Mouse (Mus musculus) midbrain, embryonic 13.5 days (tissue): Measurements from ENCODE around the gene Aunip. TPM values are rescaled to one million over a fixed set of nuclear protein-coding genes. Genes with fewer than 3 reads are reported as not detected.
"Not testable (repeated sequence)": the region's sequence is repeated elsewhere in the genome, so short reads cannot be mapped to it uniquely, and the experiment has no call there.

Experiments
- ATAC-seq: fragments of 200-750 bp; cut with Nextera tagmentation; 2 replicates; pipeline ENCODE4 v1.8.0; 2017; ENCODE audit warnings: mild to moderate bottlenecking, moderate TSS enrichment, moderate library complexity
- H3K27ac ChIP-seq: fragments of 300-500 bp; sonication (generic); 2 replicates; pipeline ENCODE4 v1.5.1; 2015; ENCODE audit warnings: inconsistent platforms, mild to moderate bottlenecking, moderate library complexity
- H3K27me3 ChIP-seq: fragments of 300-500 bp; sonication (generic); 2 replicates; pipeline ENCODE4 v1.6.1; 2015; ENCODE audit warnings: mild to moderate bottlenecking, inconsistent platforms
- H3K36me3 ChIP-seq: fragments of 300-500 bp; sonication (generic); 2 replicates; pipeline ENCODE4 v1.6.1; 2015; ENCODE audit warnings: mild to moderate bottlenecking, inconsistent platforms
- H3K4me1 ChIP-seq: fragments of 300-500 bp; sonication (generic); replicated peaks from 2 replicates; pipeline ENCODE4 v1.6.1; 2015; ENCODE audit warnings: inconsistent platforms
- H3K4me2 ChIP-seq: fragments of 300-500 bp; sonication (generic); replicated peaks from 2 replicates; pipeline ENCODE4 v1.6.1; 2015; ENCODE audit warnings: moderate library complexity, mild to moderate bottlenecking, inconsistent platforms
- H3K4me3 ChIP-seq: fragments of 300-500 bp; sonication (generic); replicated peaks from 2 replicates; pipeline ENCODE4 v1.5.1; 2015; ENCODE audit warnings: mild to moderate bottlenecking, inconsistent platforms
- H3K9ac ChIP-seq: fragments of 300-500 bp; sonication (generic); replicated peaks from 2 replicates; pipeline ENCODE4 v1.6.1; 2015; ENCODE audit warnings: mild to moderate bottlenecking, inconsistent platforms
- H3K9me3 ChIP-seq: fragments of 300-500 bp; sonication (generic); 2 replicates; pipeline ENCODE4 v1.6.1; 2016; ENCODE audit warnings: mild to moderate bottlenecking, inconsistent platforms
- WGBS: fragments of 180-500 bp; shearing (Covaris S2); methylation state at CpG from one replicate; pipeline ENCODE4 v1.1.7; 2015; 5-methylcytosine and 5-hydroxymethylcytosine counted together
- polyA plus RNA-seq: library from polyadenylated mRNA; unstranded; fragments of >200 nt; fragmentation: Nextera tagmentation; extraction: Ambion mirVana; gene quantifications from 2 replicates; pipeline ENCODE4 v1.2.1, GENCODE M21; 2015

The Aunip gene
- polyA plus RNA-seq, 1 experiment from 2014 or later = 3.9 TPM

- Histone ChIP-seq H3K9ac (no peak overlapping the region), H3K4me3 (no peak overlapping the region), H3K36me3 (no peaks in the 10 kb centered on the region), H3K27ac (no peak overlapping the region), H3K27me3 (no peaks in the 10 kb centered on the region), H3K9me3 (no peaks in the 10 kb centered on the region), H3K4me1 (peaks cover 6% of the 10 kb centered on the region), H3K4me2 (no peak overlapping the region)
- no peak for ATAC-seq
- 89% methylated on average over 11 of the region's 11 CpGs for WGBS
These were observed 20.7 kb upstream of the Aunip start for GRCm38 (mm10) chr4:134489986-134490665.

- Histone ChIP-seq H3K36me3 (no peaks in the 10 kb centered on the region), H3K9me3 (no peaks in the 10 kb centered on the region), H3K27ac (no peak overlapping the region), H3K4me1 (peaks cover 20% of the 10 kb centered on the region), H3K4me3 (no peak overlapping the region), H3K4me2 (no peak overlapping the region), H3K9ac (no peak overlapping the region), H3K27me3 (0 out of 2 replicates have a peak, but pooled peaks cover 7% of the 10 kb centered on the region)
- ATAC-seq = no peak
- WGBS = 81% methylated on average over 6 of the region's 6 CpGs
These were observed 19.1 kb upstream of the Aunip start for GRCm38 (mm10) chr4:134491716-134492115.

GRCm38 (mm10) chr4:134494161-134494560, 16.6 kb upstream of the Aunip start:
- not testable (repeated sequence) for H3K9ac ChIP-seq, H3K4me2 ChIP-seq, H3K27ac ChIP-seq, H3K9me3 ChIP-seq, H3K27me3 ChIP-seq, H3K4me3 ChIP-seq, ATAC-seq, H3K36me3 ChIP-seq
- peaks cover 36% of the 10 kb centered on the region for H3K4me1 ChIP-seq
- 94% methylated on average over 6 of the region's 6 CpGs for WGBS

- Histone ChIP-seq H3K36me3 (no peaks in the 10 kb centered on the region), H3K27me3 (0 out of 2 replicates have a peak, but pooled peaks cover 7% of the 10 kb centered on the region), H3K9me3 (no peaks in the 10 kb centered on the region), H3K4me2 (no peak overlapping the region), H3K9ac (no peak overlapping the region), H3K27ac (no peak overlapping the region), H3K4me3 (no peak overlapping the region), H3K4me1 (peaks cover 36% of the 10 kb centered on the region)
- peak; percentile 53; the same call in 1 of the 2 replicates for ATAC-seq
- WGBS = 67% methylated on average over 16 of the region's 16 CpGs
These were observed 15.8 kb upstream of the Aunip start for GRCm38 (mm10) chr4:134494780-134495545.

GRCm38 (mm10) chr4:134495546-134495923, 15.3 kb upstream of the Aunip start:
- Histone ChIP-seq H3K27ac (no peak overlapping the region), H3K36me3 (no peaks in the 10 kb centered on the region), H3K4me2 (no peak overlapping the region), H3K27me3 (0 out of 2 replicates have a peak, but pooled peaks cover 7% of the 10 kb centered on the region), H3K4me3 (no peak overlapping the region), H3K9ac (no peak overlapping the region), H3K4me1 (peaks cover 36% of the 10 kb centered on the region), H3K9me3 (no peaks in the 10 kb centered on the region)
- no peak for ATAC-seq
- WGBS = 63% methylated on average over 5 of the region's 5 CpGs

- Histone ChIP-seq H3K36me3 (no peaks in the 10 kb centered on the region), H3K4me1 (peaks cover 36% of the 10 kb centered on the region), H3K4me3 (peak within 1 kb of the TSS; percentile 55), H3K4me2 (peak within 1 kb of the TSS; percentile 89), H3K27me3 (0 out of 2 replicates have a peak, but pooled peaks cover 7% of the 10 kb centered on the region), H3K9me3 (no peaks in the 10 kb centered on the region), H3K9ac (peak within 1 kb of the TSS; percentile 76), H3K27ac (peak within 1 kb of the TSS; percentile 7; the same call in 1 of the 2 replicates)
- ATAC-seq = peak; percentile 88
- 4% methylated on average over 35 of the region's 35 CpGs for WGBS
These were observed 14.1 kb upstream of the Aunip start, which contains the start of gene Paqr7 for GRCm38 (mm10) chr4:134496595-134497210. Gene Paqr7 (plus strand): TSS chr4:134496697.

GRCm38 (mm10) chr4:134497223-134497622, 13.6 kb upstream of the Aunip start:
- peak overlapping the region; percentile 89 for H3K4me2 ChIP-seq
- ATAC-seq = peak; percentile 65
- H3K4me1 ChIP-seq = peaks cover 36% of the 10 kb centered on the region
- no peaks in the 10 kb centered on the region for H3K9me3 ChIP-seq
- peak overlapping the region; percentile 55 for H3K4me3 ChIP-seq
- H3K27me3 ChIP-seq = 0 out of 2 replicates have a peak, but pooled peaks cover 7% of the 10 kb centered on the region
- WGBS = 13% methylated on average over 6 of the region's 6 CpGs
- H3K9ac ChIP-seq = peak overlapping the region; percentile 76
- H3K27ac ChIP-seq = 0 out of 2 replicates have a peak overlapping the region, but pooled peaks have one; percentile 7
- no peaks in the 10 kb centered on the region for H3K36me3 ChIP-seq

GRCm38 (mm10) chr4:134497986-134498731, 12.6 kb upstream of the Aunip start:
- peak overlapping the region; percentile 76; the same call in 1 of the 2 replicates for H3K9ac ChIP-seq
- H3K4me1 ChIP-seq = peaks cover 36% of the 10 kb centered on the region
- H3K27me3 ChIP-seq = 0 out of 2 replicates have a peak, but pooled peaks cover 7% of the 10 kb centered on the region
- no peaks in the 10 kb centered on the region for H3K9me3 ChIP-seq
- WGBS = 74% methylated on average over 12 of the region's 12 CpGs
- ATAC-seq = no peak
- H3K4me3 ChIP-seq = no peak overlapping the region
- no peak overlapping the region for H3K27ac ChIP-seq
- no peaks in the 10 kb centered on the region for H3K36me3 ChIP-seq
- H3K4me2 ChIP-seq = peak overlapping the region; percentile 89

- 88% methylated on average over 6 of the region's 6 CpGs for WGBS
These were observed 11.8 kb upstream of the Aunip start for GRCm38 (mm10) chr4:134498983-134499382.

GRCm38 (mm10) chr4:134501095-134501494, 9.7 kb upstream of the Aunip start:
- Histone ChIP-seq H3K4me1 (peaks cover 22% of the 10 kb centered on the region), H3K4me3 (no peak overlapping the region), H3K9me3 (no peaks in the 10 kb centered on the region), H3K27me3 (0 out of 2 replicates have a peak, but pooled peaks cover 2% of the 10 kb centered on the region), H3K27ac (no peak overlapping the region), H3K36me3 (no peaks in the 10 kb centered on the region), H3K4me2 (no peak overlapping the region), H3K9ac (no peak overlapping the region)
- WGBS = 92% methylated on average over 6 of the region's 6 CpGs
- no peak for ATAC-seq

More at GRCm38 (mm10) chr4:134498983-134499382, 11.8 kb upstream of the Aunip start:
- H3K4me1 ChIP-seq = peaks cover 36% of the 10 kb centered on the region
- not testable (repeated sequence) for H3K9ac ChIP-seq, H3K4me2 ChIP-seq, H3K27me3 ChIP-seq, H3K4me3 ChIP-seq, H3K27ac ChIP-seq, ATAC-seq, H3K36me3 ChIP-seq, H3K9me3 ChIP-seq

- H3K27ac ChIP-seq = no peak overlapping the region
- no peak for ATAC-seq
- H3K9ac ChIP-seq = no peak overlapping the region
- H3K4me3 ChIP-seq = no peak overlapping the region
- H3K9me3 ChIP-seq = no peaks in the 10 kb centered on the region
- no peaks in the 10 kb centered on the region for H3K27me3 ChIP-seq
- no peak overlapping the region for H3K4me2 ChIP-seq
- 82% methylated on average over 4 of the region's 4 CpGs for WGBS
- H3K36me3 ChIP-seq = peaks cover 12% of the 10 kb centered on the region
- no peaks in the 10 kb centered on the region for H3K4me1 ChIP-seq
These were observed 7.0 kb upstream of the Aunip start for GRCm38 (mm10) chr4:134503686-134504357.
